Mouse (Mus musculus): Measurements from ENCODE around the gene Marf1. TPM values are rescaled to one million over a fixed set of nuclear protein-coding genes. Genes with fewer than 3 reads are reported as not detected.
"Not testable (repeated sequence)": the region's sequence is repeated elsewhere in the genome, so short reads cannot be mapped to it uniquely, and the experiment has no call there.

Gene Marf1
- polyA plus RNA-seq, 1 experiment from 2014 or later: 8.6 TPM

DNA sequence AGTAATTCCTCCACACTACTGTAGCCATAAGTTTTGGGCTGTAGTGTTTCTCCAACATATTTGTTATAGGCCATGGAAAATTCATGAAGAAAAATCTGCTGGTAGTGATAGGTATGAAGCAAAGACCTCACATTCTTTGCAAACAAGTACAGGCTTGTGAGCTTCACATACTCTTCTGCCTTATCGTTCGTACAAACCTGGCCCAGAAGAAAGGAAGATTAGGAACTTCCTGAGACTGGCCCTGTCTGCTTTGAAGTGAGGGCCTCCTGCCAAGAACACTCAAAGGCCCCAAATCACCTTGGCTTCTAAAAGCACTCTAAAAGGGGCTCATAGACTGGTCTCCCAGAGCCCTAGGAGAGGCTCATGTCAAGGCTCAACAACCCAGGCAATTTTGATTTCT lies 45.9 kb downstream of the Marf1 start:
- Histone ChIP-seq H3K4me2 (no peak overlapping the region), H3K4me1 (0 out of 2 replicates have a peak, but pooled peaks cover 8% of the 10 kb centered on the region), H3K27ac (replicated peaks) (no peak overlapping the region), H3K27me3 (replicated peaks) (no peaks in the 10 kb centered on the region), H3K9ac (no peak overlapping the region), H3K9me3 (no peaks in the 10 kb centered on the region), H3K4me3 (no peak overlapping the region), H3K36me3 (peaks cover 84% of the 10 kb centered on the region)
- WGBS: 50% methylated on average over 2 of the region's 2 CpGs
- ATAC-seq (ENCODE audit: extremely low read depth, insufficient number of reproducible peaks, low FRiP score, low TSS enrichment): no peak

- no peak overlapping the region for H3K4me3 ChIP-seq
- no peak overlapping the region for H3K27ac ChIP-seq (replicated peaks)
- no peak for ATAC-seq (ENCODE audit: extremely low read depth, insufficient number of reproducible peaks, low FRiP score, low TSS enrichment)
- H3K9ac ChIP-seq: no peak overlapping the region
- peaks cover 86% of the 10 kb centered on the region for H3K36me3 ChIP-seq
- 0 out of 2 replicates have a peak, but pooled peaks cover 4% of the 10 kb centered on the region for H3K4me1 ChIP-seq
- no peaks in the 10 kb centered on the region for H3K27me3 ChIP-seq (replicated peaks)
- H3K4me2 ChIP-seq: no peak overlapping the region
- H3K9me3 ChIP-seq: no peaks in the 10 kb centered on the region
- 88% methylated on average over 3 of the region's 3 CpGs for WGBS
These were observed 50.4 kb downstream of the Marf1 start for GRCm38 (mm10) chr16:14112742-14113141.

GRCm38 (mm10) chr16:14112133-14112532 lies 51.0 kb downstream of the Marf1 start:
- WGBS: 54% methylated on average over 2 of the region's 2 CpGs
- no peaks in the 10 kb centered on the region for H3K4me1 ChIP-seq

GRCm38 (mm10) chr16:14110922-14111321 lies 52.2 kb downstream of the Marf1 start:
- ATAC-seq (ENCODE audit: extremely low read depth, insufficient number of reproducible peaks, low FRiP score, low TSS enrichment): no peak
- no peak overlapping the region for H3K9ac ChIP-seq
- H3K27me3 ChIP-seq (replicated peaks): no peaks in the 10 kb centered on the region
- H3K36me3 ChIP-seq: peaks cover 71% of the 10 kb centered on the region
- H3K27ac ChIP-seq (replicated peaks): no peak overlapping the region
- no peak overlapping the region for H3K4me2 ChIP-seq
- H3K4me3 ChIP-seq: no peak overlapping the region
- no peaks in the 10 kb centered on the region for H3K4me1 ChIP-seq
- no peaks in the 10 kb centered on the region for H3K9me3 ChIP-seq
- WGBS: 69% methylated on average over 2 of the region's 2 CpGs

More at GRCm38 (mm10) chr16:14112133-14112532, 51.0 kb downstream of the Marf1 start:
- Histone ChIP-seq H3K4me2 (no peak overlapping the region), H3K4me3 (no peak overlapping the region), H3K27me3 (replicated peaks) (no peaks in the 10 kb centered on the region), H3K36me3 (peaks cover 83% of the 10 kb centered on the region), H3K27ac (replicated peaks) (no peak overlapping the region), H3K9ac (no peak overlapping the region), H3K9me3 (no peaks in the 10 kb centered on the region)
- no peak for ATAC-seq (ENCODE audit: extremely low read depth, insufficient number of reproducible peaks, low FRiP score, low TSS enrichment)

GRCm38 (mm10) chr16:14109651-14110230 lies 53.4 kb downstream of the Marf1 start:
- ATAC-seq (ENCODE audit: extremely low read depth, insufficient number of reproducible peaks, low FRiP score, low TSS enrichment): no peak
- WGBS: 79% methylated on average over 3 of the region's 3 CpGs
- Histone ChIP-seq H3K36me3 (peaks cover 61% of the 10 kb centered on the region), H3K9me3 (no peaks in the 10 kb centered on the region), H3K27me3 (replicated peaks) (no peaks in the 10 kb centered on the region), H3K4me3 (no peak overlapping the region), H3K9ac (no peak overlapping the region), H3K4me1 (no peaks in the 10 kb centered on the region), H3K27ac (replicated peaks) (no peak overlapping the region), H3K4me2 (no peak overlapping the region)

DNA sequence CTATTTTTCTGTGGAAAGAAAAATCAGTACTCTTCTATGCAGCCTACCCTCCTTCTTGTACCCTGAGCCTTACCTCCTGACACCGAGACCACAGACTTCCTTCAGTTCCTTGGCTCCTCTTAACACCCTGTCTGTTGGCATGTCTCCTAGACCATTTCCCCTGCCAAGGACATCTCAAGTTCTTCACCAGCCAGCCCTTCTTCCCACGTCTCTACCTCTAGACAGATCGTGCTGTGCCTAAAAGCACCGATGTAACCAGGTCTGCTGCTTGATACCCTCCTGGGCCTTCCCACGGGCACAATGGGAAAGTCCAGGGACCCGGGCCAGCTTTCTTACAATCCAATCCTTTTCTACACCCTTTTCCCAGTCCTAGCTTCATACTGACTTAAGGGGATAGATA lies 57.3 kb downstream of the Marf1 start:
- no peak for ATAC-seq (ENCODE audit: extremely low read depth, insufficient number of reproducible peaks, low FRiP score, low TSS enrichment)

DNA sequence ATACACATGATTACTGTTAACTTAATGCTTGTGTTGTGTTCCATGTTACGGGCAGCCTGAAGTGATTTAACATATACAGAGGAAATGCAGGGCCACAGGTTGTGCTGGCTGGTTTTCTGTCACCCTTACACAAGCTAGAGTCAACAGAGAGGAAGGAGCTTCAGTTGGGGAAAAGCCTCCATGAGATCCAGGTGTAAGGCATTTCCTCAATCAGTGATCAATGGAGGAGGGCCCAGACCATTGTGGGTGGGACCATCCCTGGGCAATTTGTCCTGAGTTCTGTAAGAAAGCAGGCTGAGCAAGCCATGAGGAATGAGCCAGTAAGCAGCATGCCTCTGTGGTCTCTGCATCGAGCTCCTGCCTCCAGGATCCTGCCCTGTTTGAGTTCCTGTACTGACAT lies 71.4 kb downstream of the Marf1 start:
- no peak overlapping the region for H3K27ac ChIP-seq (replicated peaks)
- no peak overlapping the region for H3K4me3 ChIP-seq
- no peaks in the 10 kb centered on the region for H3K36me3 ChIP-seq
- no peaks in the 10 kb centered on the region for H3K9me3 ChIP-seq
- no peaks in the 10 kb centered on the region for H3K27me3 ChIP-seq (replicated peaks)
- ATAC-seq (ENCODE audit: extremely low read depth, insufficient number of reproducible peaks, low FRiP score, low TSS enrichment): no peak
- no peak overlapping the region for H3K4me2 ChIP-seq
- H3K4me1 ChIP-seq: no peaks in the 10 kb centered on the region
- H3K9ac ChIP-seq: no peak overlapping the region
- 76% methylated on average over 2 of the region's 2 CpGs for WGBS

More for the DNA sequence above, 57.3 kb downstream of the Marf1 start:
- no peak overlapping the region for H3K4me3 ChIP-seq
- H3K27me3 ChIP-seq (replicated peaks): no peaks in the 10 kb centered on the region
- H3K27ac ChIP-seq (replicated peaks): no peak overlapping the region
- H3K36me3 ChIP-seq: peaks cover 26% of the 10 kb centered on the region
- H3K4me1 ChIP-seq: no peaks in the 10 kb centered on the region
- WGBS: 82% methylated on average over 6 of the region's 6 CpGs
- H3K4me2 ChIP-seq: no peak overlapping the region
- no peaks in the 10 kb centered on the region for H3K9me3 ChIP-seq
- H3K9ac ChIP-seq: no peak overlapping the region

DNA sequence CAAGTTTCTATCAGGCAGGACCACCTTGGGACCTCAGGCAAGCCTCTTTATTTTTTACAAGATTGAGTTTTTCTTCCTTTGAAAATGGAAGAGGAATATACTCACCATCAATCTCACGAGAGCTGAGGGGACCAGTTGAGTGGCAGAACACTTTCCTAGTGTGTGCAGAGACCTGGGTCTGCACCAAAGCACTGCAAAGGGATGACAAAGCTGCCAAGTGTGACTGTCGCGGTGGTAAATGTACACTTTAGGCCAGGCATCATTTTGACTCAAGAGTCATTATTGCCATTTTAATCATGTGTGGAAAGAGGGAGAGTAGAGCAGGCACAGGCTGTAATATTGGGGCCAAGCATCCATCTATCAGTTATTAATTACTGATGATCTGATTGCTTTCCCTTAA lies 73.9 kb downstream of the Marf1 start:
- Histone ChIP-seq H3K4me3 (no peak overlapping the region), H3K9me3 (no peaks in the 10 kb centered on the region), H3K36me3 (no peaks in the 10 kb centered on the region), H3K9ac (no peak overlapping the region), H3K4me2 (no peak overlapping the region), H3K4me1 (no peaks in the 10 kb centered on the region), H3K27me3 (replicated peaks) (no peaks in the 10 kb centered on the region), H3K27ac (replicated peaks) (no peak overlapping the region)
- ATAC-seq (ENCODE audit: extremely low read depth, insufficient number of reproducible peaks, low FRiP score, low TSS enrichment): no peak
- 69% methylated on average over 3 of the region's 3 CpGs for WGBS

DNA sequence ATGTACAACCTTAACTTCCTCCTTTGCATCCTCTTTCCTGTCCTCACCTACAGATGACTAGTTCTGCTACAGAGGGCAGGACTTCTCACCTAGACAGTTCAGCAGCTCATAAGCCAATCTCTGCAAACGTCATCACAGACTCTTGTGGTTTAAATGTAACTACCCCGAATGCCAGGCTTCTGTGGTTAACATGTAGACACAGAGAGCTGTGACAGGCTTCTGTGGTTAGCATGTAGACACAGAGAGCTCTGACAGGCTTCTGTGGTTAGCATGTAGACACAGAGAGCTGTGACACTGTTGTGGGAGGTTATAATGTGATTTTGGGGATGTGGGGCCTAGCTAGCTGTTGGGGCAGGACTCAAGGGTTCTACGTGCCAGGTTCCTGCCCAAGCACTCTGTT lies 74.9 kb downstream of the Marf1 start:
- Histone ChIP-seq H3K36me3 (no peaks in the 10 kb centered on the region), H3K4me1 (no peaks in the 10 kb centered on the region), H3K4me3 (no peak overlapping the region), H3K27ac (replicated peaks) (no peak overlapping the region), H3K4me2 (no peak overlapping the region), H3K9ac (no peak overlapping the region), H3K9me3 (no peaks in the 10 kb centered on the region), H3K27me3 (replicated peaks) (no peaks in the 10 kb centered on the region)
- ATAC-seq (ENCODE audit: extremely low read depth, insufficient number of reproducible peaks, low FRiP score, low TSS enrichment): no peak
- WGBS: 49% methylated on average over 3 of the region's 3 CpGs

DNA sequence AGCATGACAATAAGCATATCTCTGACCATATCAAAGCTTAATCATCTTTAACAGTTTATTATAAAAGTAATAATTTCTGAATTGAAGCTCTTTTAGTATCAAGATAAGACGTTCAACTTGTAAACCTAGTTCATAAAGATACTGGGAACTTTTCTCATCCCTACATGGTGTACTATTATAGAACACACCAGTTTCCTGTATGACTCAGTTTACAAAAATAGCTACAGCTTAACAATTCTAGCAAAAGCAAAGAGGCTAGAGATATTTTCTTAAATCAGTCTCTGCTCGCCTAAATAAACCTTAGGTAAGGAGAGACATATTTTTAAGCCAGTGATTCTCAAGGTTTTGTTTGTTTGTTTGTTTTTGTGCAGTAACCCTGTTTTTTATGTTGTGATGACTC lies 80.2 kb downstream of the Marf1 start:
- H3K27me3 ChIP-seq (replicated peaks): no peaks in the 10 kb centered on the region
- no peak overlapping the region for H3K27ac ChIP-seq (replicated peaks)
- H3K4me3 ChIP-seq: no peak overlapping the region
- no peaks in the 10 kb centered on the region for H3K36me3 ChIP-seq
- ATAC-seq (ENCODE audit: extremely low read depth, insufficient number of reproducible peaks, low FRiP score, low TSS enrichment): no peak
- H3K9me3 ChIP-seq: no peaks in the 10 kb centered on the region
- no peak overlapping the region for H3K4me2 ChIP-seq
- H3K9ac ChIP-seq: no peak overlapping the region
- 52% methylated on average over 2 of the region's 2 CpGs for WGBS
- H3K4me1 ChIP-seq: no peaks in the 10 kb centered on the region

DNA sequence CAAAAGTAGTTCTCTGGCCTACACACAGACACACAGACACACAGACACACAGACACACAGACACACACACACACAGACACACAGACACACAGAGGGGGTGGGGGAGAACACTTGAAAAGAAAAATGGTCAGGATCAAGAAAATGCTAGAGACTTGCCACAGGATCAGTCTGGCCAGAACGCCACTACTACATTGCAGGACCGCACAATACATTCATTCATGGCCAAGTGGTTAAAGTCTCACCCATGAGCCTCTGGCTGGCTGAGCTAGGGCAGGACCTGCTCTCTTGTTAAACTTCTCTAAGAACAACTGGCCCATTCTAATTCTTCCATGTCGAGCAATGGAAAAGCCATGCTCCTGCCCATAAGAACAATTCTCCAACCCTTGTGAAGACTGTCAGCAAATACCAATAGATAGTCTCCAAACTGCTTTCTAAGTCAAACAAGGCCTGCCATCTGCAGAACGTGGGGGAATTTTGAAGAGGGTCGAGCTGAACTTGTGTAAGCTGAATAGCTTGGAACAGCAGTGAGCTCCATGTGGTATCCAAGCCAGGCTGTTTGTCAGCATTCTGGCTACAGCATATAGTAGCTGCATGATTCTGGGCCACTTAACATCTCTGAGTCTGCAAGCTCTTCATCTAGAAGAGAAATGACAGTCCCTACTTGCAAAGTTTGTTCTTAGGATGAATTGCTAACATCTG lies 92.5 kb downstream of the Marf1 start:
- H3K9ac ChIP-seq: no peak overlapping the region
- H3K9me3 ChIP-seq: no peaks in the 10 kb centered on the region
- H3K4me2 ChIP-seq: no peak overlapping the region
- ATAC-seq (ENCODE audit: extremely low read depth, insufficient number of reproducible peaks, low FRiP score, low TSS enrichment): no peak
- H3K27ac ChIP-seq (replicated peaks): no peak overlapping the region
- 70% methylated on average over 5 of the region's 5 CpGs for WGBS
- H3K27me3 ChIP-seq (replicated peaks): no peaks in the 10 kb centered on the region; the same call in 1 of the 2 replicates
- H3K36me3 ChIP-seq: no peaks in the 10 kb centered on the region
- H3K4me3 ChIP-seq: no peak overlapping the region
- no peaks in the 10 kb centered on the region for H3K4me1 ChIP-seq

GRCm38 (mm10) chr16:14068701-14069100 lies 94.5 kb downstream of the Marf1 start:
- ATAC-seq (ENCODE audit: extremely low read depth, insufficient number of reproducible peaks, low FRiP score, low TSS enrichment); H3K4me3 ChIP-seq; H3K36me3 ChIP-seq; H3K9ac ChIP-seq; H3K4me2 ChIP-seq; H3K4me1 ChIP-seq; H3K9me3 ChIP-seq; H3K27ac ChIP-seq (replicated peaks); H3K27me3 ChIP-seq (replicated peaks): not testable (repeated sequence)
- WGBS: 77% methylated on average over 2 of the region's 2 CpGs

All from heart, embryonic 13.5 days (tissue).